Mouse (Mus musculus) gastrocnemius, adult 8-10 months (tissue): ENCODE results near the gene Rangrf. TPM values are rescaled to one million over a fixed set of nuclear protein-coding genes. Genes with fewer than 3 reads are reported as not detected.
"Not testable (repeated sequence)": the region's sequence is repeated elsewhere in the genome, so short reads cannot be mapped to it uniquely, and the experiment has no call there.

Experiments used
- DNase-seq, 2 experiments: peaks; one replicate each; pipeline ENCODE4 v3.0.0; 2022; ENCODE audit warnings: low spot score in 2 of 2
- total RNA-seq, 4 experiments: library from RNA; stranded (reverse); gene quantifications; 2 replicates each; pipeline ENCODE4 v1.2.4; 2022

Rangrf gene
- 10 to 100 TPM; 59.5 to 84.1 (median 69.6) TPM for total RNA-seq

DNA sequence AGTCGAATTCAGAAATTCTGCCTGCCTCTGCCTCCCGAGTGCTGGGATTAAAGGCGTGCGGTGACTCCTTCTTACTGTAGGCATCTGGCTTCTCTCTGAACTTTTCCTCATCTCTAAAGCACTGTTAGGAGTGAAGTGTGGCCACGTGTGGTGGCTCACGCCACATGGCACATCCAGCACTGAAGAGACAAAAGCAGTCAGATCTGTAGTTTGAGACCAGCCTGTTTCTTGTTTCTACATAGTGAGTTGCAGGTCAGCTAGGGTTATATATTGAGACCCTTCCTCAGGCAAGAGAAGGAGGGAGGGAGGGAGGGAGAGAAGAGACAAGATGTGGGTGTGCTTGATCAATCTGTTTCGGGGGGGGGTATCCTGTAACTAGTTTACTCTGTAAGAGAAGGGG lies at the start of gene Rangrf:
Rangrf (minus strand) TSS at position 101 of the 400 bp plus-strand sequence.
- no peak for DNase-seq

DNA sequence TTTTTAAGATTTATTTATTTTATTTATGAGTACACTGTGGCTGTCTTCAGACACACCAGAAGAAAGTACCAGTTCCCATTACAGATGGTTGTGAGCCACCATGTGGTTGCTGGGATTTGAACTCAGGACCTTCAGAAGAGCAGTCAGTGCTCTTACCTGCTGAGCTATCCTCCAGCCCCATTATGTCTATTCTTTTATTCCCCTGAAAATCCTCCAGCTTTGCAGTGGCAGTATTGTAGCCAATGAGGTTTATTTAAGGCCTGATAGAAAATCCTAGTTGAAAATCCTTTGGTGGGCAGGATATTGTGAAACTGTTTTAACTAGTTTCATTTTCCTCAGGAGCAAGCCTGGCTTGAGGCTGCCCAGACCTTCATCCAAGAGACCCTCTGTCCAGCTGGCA lies 45.7 kb upstream of the Rangrf start:
- no peak for DNase-seq

DNA sequence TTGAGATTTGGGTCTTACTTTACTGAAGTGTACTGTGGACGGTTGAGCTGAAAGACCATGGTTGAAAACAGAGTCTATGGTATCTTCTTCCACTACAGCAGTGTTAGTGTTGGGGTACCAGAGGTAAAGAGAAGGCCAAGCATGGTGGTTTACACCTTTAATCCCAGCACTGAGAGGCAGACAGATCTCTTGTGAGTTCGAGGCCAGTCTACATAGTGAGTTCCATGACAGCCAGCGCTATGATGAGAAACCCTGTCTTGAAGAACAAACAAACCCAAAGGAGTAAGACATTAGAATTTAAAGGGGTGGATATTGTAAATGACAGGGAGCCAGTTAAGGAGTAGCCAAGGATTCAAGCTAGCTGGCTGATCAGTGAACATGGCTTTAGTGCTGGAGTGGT lies 41.8 kb upstream of the Rangrf start:
- DNase-seq: no peak

DNA sequence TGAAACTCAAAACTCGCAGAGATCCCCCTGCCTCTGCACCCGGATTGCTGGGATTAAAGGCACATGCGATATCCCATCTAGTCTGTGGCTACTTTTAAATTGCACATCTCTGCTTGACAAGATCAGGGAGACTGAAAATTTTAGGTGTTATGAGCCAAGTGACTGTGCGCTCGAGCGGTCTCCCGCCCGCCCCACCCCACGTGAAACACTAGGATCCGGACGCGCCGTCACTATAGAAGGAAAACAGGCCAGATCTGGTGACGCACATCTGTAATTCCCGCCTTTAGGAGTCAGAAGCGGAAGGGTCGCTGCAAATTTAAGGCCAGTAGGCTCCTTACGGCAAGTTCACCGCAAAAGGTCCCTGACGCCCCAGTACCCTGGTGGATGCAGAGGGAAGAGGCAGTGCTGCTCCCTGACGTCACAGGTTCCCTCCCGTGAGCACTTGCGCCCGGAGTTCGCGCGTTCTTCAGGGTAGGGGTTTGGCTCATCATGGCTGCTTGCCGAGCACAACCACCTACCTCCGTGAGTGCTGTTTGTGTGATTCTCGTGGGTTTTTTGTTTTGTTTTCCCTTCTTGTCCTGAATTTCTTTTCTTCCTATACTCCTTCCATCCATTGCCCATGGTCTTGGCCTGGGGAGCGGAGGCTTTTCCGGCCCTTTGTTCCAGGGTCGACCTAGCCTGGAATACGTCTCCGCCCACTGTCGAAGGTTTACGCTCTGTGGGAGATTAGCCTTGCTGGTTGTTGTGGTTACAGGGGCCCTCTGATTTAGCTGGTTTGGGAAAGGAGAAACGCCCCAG lies 40.9 kb upstream of the Rangrf start, which contains the start of gene Ctc1:
Ctc1 (plus strand) TSS at position 268 of the 798 bp plus-strand sequence.
- peak; percentile 72 to 81 for DNase-seq

DNA sequence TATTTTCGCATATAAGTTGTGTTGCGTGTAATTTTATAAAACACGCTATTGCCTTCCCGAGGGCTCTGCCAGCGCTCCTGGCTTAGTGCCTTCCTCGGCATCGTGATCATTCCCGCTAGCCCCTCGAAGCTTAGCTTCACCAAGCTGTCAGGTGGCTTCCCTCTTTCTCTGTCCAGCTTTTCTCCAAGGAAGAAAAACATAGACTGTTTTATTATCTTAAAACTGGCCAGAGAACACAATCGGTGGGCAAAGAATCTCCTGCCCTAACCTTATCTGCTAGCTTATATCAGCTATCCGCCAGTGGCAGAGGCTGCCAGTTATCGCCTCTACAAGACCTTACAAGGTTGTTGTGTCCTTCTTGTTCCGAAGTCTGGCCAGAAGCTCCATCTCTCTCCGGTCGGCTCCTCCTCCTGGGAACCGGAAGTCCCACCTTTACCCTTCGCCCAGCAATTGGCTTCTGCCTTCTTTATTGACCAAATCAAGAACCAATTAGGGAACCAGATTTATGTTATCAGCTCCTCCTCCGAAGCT lies 37.2 kb upstream of the Rangrf start:
- peak; percentile 77 to 84 for DNase-seq

DNA sequence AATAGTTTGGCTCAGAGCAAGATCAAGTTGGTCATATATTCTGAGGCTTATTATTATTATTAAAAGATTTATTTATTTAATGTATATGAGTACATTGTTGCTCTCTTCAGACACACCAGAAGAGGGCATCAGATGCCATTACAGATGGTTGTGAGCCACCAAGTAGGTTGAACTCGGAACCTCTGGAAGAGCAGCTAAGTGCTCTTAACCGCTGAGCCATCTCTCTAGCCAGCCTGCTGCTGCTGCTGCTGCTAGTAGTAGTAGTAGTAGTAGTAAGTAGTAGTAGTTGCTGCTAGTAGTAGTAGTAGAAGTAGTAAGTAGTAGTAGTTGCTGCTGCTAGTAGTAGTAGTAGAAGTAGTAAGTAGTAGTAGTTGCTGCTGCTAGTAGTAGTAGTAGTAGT lies 36.5 kb upstream of the Rangrf start:
- not testable (repeated sequence) for DNase-seq

DNA sequence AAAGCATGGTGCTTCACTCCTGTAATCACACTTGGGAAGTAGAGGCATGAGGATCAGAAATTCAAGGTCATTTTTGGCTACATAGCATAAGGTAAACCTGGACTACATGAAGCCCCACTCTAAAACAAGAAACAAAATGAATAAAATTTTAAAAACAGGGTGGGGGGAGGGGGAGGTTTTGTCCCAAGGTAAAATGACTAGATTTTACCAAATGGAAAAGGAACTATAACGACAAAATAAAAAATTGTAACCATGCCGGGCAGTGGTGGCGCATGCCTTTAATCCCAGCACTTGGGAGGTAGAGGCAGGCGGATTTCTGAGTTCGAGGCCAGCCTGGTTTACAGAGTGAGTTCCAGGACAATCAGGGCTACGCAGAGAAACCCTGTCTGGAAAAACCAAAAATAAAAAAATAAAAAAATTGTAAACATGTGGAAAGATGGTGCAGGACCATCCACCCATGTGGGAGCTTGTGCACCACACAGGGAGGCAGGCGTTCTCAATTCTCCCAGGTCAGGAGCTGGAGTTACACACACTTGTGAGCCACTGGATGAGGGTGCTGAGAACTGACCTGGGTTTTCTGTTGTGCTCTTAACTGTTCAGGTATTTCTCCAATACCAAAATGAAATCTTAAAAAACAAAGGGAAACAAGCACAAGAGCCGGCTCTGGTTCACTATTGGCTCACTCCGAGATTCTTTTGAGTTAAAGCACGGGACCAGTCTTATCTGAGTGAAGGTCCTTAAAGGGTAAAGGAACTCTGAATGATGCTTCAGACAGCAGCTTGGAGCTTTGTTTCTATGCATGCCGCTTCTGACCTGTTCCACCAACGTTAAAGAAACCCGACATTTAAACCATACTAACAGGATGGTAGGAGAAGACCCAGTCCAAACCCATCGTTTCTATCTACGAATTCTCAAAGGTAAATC lies 35.7 kb upstream of the Rangrf start:
- no peak for DNase-seq

DNA sequence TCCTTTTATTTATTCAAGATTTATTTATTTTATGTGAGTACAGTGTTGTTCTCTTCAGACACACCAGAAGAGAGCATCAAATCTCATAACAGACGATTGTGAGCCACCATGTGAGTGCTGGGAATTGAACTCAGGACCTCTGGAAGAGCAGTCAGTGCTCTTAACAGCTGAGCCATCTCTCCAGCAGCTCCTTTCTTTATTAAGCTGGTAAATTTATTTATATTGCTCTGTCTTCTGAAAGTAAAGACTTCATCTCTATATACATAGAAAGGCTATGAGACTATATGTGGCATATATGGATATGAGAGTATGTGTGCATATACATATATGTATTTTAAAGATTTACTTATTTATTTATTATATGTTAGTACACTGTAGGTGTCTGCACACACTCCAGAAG lies 34.5 kb upstream of the Rangrf start:
- no peak for DNase-seq

DNA sequence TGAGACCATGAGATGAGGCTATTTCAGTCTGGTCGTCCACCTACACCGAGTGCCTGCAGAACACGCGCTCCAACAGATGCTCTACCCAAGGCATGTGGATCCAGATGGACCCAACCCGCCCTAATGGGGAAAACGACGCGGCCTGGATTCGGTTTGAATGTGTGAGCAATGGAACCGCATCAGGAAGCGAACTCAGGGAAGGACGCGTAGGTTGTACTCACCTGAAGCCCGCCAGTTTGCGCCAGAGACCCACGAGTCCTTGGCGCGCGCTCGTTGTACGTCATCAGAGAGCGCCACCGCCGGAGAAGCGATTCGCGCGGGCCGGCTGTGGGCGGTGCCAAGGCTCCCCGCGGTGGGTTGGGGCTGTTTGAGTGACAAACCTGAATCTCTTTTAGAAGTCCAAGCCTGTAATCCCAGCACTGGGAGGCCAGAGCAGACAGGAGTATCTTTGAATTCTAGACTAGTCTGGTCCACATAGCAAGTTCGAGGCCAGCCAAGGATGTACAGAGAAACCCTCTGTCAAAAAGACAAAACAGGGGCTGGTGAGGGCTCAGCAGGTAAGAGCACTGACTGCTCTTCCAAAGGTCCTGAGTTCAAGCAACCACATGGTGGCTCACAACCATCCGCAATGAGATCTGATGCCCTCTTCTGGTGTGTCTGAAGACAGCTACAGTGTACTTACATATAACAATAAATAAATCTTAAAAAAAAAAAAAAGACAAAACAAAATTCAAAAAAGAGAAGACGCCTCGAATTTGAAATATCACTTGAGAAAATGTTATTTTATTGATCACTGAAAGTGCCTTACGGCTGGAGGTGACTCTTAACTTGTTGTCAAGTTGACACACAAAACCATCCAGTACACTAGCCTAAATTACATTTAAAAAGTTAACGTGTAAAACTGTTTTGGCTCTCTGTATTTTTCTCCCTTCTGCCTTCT lies 33.5 kb upstream of the Rangrf start, which contains the start of gene Pfas:
Pfas (minus strand) TSS at position 279 of the 940 bp plus-strand sequence.
- DNase-seq: peak; percentile 49 to 54

DNA sequence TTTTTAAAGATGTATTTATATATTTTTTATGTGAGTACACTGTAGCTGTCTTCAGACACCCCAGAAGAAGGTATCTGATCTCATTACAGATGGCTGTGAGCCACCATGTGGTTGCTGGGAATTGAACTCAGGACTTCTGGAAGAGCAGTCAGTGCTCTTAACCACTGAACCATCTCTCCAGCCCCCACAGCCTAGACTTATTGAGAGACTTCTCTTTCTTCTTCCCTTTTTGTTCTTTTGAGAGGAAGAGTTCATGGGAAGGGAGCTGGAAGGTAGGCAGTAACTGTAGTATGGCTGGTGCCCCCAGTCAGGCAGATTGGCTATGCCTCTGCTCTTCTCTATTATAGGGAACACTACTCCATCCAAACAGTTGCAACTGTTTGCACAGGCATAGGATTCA lies 31.6 kb upstream of the Rangrf start:
- not testable (repeated sequence) for DNase-seq

DNA sequence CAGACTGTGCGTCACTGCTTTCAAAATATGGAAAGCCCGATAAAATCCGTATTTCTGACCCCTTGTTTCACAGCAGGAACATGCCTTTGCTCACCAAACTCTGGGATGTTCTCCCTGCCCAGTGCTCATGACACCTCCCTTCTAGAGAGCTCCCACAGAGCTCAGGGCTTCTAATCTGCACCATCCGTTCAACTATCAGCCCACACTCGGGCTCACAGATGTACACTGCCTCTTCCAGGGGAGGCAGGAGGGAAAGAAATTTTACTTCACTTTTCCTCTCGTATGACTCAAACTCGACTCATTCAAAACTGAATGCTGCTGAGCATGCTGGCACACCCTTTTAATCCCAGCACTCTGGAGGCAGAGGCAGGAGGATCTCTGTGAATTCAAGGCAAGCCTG lies 30.2 kb upstream of the Rangrf start:
- no peak for DNase-seq

DNA sequence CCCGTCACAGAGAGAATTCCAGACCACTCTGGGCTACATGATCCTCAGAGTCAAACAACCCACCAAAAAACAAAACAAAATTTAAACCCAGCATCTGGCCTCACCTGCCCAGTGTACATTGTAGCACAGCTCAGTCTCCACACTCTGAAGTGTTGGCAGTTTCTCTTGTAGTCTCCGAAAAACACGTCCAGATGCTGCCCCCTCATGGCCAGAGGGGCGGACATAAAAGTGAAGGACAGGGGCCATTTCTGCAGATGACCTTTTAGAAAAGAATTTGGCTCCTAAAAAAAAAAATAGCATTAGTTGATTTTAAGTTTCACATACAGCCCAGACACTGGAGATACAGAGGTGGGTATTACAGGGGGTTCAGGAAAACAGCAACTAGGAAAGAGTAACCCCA lies 28.6 kb upstream of the Rangrf start:
- DNase-seq: no peak

DNA sequence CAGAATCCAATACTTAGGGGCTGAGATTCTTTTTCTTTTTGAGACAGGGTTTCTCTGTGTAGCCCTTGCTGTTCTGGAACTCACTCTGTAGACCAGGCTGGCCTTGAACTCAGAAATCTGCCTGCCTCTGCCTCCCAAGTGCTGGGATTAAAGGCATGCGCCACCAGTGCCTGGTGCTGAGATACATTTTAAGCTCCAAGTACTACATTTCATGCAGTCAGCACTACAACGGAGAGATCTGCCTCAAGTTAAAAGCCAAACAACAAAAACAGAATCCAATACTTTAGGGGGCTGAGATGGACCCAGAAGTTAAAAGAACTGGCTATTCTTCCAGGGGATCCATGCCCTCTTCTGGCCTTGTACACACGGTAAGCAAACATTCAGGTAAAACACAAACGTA lies 27.8 kb upstream of the Rangrf start:
- DNase-seq: not testable (repeated sequence)

DNA sequence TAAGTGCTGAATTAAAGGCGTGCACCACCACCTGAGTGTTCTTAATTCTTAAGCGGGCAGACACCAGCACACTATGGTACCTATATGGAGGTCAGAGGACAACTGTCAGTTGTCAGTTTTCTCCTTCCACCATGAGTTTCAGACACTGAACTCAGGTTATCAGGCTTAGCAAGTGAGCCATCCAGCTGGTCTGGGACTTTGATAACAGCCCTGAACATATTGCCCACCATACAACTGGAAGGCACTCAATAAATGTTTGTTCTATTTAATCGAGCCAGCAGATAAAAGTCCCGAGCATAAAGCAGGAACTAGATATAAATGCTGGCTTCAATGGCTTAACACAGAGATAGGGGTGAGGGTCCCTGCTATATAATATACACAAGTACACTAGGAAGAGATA lies 22.1 kb upstream of the Rangrf start:
- no peak for DNase-seq

DNA sequence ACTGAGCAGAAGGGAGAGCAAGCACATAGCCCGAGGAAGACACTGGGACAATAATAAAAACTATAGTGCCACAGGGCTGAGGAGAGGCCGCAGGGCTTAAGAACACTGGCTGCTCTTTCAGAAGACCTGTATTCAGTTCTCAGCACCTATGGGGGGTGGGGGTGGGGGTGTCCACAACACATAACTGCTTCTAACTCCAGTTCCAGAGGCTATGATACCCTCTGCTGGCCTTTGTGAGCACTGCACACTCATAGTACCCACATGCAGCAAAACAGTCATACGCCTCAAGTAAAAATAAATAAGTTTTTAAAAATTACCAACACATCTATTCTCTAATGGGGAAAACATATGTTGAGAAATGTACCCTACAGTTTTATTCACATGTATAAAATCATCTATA lies 19.4 kb upstream of the Rangrf start:
- no peak for DNase-seq

DNA sequence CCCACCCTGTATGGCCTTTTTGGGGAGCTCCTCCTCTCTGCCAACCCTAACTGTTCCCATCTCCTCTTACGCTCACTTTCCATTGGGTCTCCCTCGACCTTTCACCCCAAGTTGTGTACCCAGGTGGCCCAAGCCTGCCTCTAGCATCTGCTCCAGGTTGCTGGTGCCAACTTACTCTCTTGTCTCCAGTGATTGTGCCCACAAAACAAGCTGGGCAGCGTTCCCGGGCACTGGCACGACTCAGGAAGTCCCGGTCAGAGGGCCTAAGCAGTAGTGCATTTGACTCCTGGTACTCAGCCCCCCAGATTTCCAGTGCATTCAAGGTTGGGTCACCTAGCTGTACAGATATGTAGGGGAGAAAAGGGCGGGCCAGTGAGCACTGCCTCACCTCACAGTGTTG lies 18.1 kb upstream of the Rangrf start:
- no peak for DNase-seq

DNA sequence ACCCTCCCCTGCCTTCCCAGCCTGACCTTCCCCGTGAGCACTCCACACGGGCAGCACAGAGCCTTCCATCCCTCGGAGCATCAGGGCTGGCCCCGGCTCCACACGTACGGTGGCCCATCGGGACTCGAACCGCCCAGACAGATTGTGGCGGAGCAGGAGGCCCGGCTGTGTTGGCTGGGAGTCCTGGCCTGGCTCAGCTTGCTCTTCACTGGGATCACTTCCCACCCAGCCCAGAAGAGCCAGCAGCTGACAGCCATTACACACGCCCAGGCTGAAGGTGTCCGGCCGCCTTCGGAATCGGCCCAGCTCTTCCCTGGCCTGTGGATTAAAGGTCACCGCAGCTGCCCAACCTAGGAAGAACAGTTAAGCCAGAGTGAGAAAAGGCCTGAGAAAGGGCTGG lies 13.4 kb upstream of the Rangrf start:
- DNase-seq: peak; percentile 41 to 69

DNA sequence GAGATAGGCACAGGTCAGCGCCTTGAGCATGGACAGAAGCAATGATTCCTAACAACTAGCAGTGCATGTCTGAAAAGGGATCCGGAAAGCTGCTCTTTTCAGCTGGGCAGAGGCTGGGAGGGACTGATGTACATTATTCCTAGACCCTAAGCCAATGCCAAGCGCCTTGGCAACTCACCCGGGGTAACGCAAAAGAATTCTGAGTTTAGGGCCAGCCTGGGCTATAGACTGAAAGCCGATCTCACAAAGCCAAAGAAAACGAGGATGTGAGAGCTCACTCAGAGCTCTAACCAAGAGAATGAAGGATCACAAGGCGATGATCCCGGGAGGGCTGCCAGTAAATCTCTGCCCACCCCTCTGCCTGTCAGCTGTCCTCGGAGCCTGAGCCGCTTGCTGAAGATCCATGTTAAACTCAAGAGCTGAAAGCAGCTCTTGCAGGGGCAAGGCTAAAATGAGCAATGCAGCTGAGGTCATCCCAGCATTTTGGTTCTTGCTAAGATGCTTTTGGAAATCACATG lies 12.4 kb upstream of the Rangrf start:
- DNase-seq: no peak

DNA sequence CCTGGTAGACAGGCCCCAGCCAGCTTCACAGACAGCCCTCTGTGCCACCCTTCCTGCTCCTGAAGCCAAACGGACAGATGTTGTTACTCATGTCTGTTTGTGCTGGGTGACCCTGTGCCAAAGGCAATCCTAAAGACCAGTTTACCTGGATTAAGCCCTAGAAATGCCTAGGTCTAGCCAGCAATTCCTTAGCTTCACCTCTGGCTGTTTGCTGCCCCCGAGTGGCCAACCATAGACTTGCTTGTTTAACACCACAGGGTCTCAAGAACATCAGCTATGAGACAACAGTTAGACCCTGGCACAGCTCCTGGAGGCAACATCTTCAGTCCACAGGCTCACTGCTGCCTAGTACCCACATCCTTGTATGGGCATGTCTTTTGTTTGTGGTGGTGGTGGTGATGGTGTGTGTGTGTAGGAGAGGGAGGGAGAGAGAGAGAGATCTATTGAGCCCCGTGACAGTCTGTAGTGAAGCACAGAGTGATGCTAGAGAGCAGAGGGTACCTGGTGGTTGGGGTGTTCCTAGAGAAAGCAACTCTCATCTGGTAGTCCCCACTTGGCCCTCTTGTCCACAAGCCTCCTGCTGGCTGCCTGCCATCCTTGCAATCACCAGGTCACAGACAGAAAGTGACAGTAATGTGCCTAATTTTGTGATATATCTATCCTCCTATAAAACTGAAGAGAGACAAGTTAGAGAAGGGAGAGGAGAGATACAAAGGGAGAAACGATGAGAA lies 7.8 kb upstream of the Rangrf start:
- DNase-seq: peak; percentile 31 to 47

DNA sequence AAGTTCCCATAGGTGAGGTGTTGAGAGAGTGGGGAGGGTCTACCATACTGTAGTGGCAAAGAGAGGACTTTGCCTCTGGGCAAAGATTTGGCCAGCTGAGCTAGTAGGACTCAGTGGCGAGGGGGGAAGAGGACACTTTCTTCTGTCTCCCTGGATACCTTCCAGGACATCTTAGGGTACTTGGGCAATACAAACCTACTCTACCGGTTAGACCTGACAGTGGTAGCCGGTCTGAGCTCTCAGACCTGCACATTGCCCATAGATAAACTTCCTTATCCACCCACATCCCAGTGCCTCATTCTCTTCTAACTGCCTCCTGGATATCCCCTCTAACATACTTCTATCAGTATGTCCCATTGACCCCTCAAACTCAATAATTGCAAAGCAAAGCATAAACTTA lies 5.9 kb upstream of the Rangrf start:
- no peak for DNase-seq
